Comparison of ENCODE assay signal across 7 mouse cellular contexts in the genomic region with DNA sequence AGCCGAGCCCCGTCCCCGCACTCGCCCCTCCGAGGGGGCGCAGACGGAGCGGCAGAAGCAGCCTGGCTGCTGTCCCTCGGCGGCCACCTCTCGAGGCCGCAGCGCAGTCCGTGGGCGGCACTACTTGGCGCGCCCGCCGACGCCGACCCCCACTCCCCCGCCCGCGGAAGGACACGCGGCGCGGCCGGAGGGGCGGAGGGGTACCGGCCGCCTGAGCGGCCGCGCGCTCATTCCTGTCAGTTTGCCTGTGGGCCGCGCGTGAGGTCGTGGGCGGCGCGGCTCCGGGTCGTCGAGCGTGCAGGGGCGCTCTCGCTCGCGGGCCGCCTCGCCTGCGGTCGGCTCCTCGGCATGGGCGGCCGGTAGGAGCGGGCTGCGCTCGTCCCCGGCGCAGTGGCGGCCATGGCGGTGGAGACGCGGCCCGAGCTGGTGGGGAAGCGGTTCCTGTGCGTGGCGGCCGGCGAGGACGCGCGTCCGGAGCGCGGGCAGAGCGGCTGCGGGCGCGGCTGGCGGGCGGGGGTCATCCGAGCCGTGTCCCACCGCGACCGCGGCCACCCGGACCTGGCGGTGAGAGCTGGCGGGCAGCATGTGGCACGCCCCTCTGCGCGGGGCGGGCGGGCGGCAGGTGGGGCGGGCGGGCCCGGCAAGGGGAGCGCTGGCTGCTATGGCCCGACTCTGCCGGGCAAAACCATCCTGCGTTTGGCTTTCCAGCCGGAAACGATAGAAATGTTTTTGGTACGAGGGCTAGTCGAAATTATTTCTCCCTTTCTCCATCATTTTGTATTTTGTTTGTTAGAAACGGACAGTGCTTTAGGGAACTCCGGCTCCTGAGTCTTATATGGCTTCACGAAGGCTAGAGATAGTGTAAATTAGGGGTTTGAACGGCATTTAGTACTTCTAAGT. TPM values are rescaled to one million over a fixed set of nuclear protein-coding genes. Genes with fewer than 3 reads are reported as not detected.
DNase-seq lines count a peak whose midpoint lies in the region; ATAC-seq and TF ChIP-seq lines count a peak whose summit lies in the region.

No protein-coding gene starts in this region.

- DNase-seq in 3T3-L1 (ENCODE audit: low read depth, low spot score), result peak; percentile 17
- peak; percentile 63 to 64 for DNase-seq in cerebellum, postnatal 14 days

- H3K79me3 ChIP-seq in C2C12 (ENCODE audit: low read depth), result peaks cover 52% of the 10 kb centered on the region

- peak overlapping the region; percentile 76 for H3K27ac ChIP-seq in kidney, embryonic 16.5 days (ENCODE audit: low read length)
- no peak overlapping the region for H3K27ac ChIP-seq in small intestine, adult 2 months (ENCODE audit: insufficient read depth, low read depth, low read length)

- H3K9me3 ChIP-seq in kidney, embryonic 16.5 days (ENCODE audit: low read length), result no peaks in the 10 kb centered on the region

- peak overlapping the region; percentile 84 for H3K9ac ChIP-seq in kidney, embryonic 16.5 days (replicated peaks; ENCODE audit: low read length)

- H3ac ChIP-seq in C2C12 (ENCODE audit: control insufficient read depth, insufficient read length, low read depth), result peak overlapping the region; percentile 67

- H3K4me1 ChIP-seq in kidney, embryonic 16.5 days (ENCODE audit: insufficient read depth, low read length), result peaks cover 25% of the 10 kb centered on the region
- H3K4me1 ChIP-seq in small intestine, adult 2 months (ENCODE audit: control insufficient read depth, insufficient read depth, insufficient read length, low read length), result no peaks in the 10 kb centered on the region

- no peak for TF ChIP-seq POLR2A in small intestine, adult 2 months (IDR thresholded peaks at IDR 0.05; ENCODE audit: low read depth, low read length)

- no peak for TF ChIP-seq CTCF in C2C12 (IDR thresholded peaks at IDR 0.05; ENCODE audit: control insufficient read depth, insufficient read depth, insufficient read length)
- TF ChIP-seq CTCF in small intestine, adult 2 months (IDR thresholded peaks at IDR 0.05; ENCODE audit: extremely low read depth, insufficient read length, insufficient replicate concordance, low read depth, low read length), result no peak

- H3K4me2 ChIP-seq in kidney, embryonic 16.5 days (replicated peaks; ENCODE audit: low read depth, low read length), result peak overlapping the region; percentile 68

- WGBS in kidney, embryonic 16.5 days, result 1% methylated on average over 90 of the region's 115 CpGs
- WGBS in small intestine, adult 2 months, result under 1% methylated on average over 113 of the region's 115 CpGs

- no peaks in the 10 kb centered on the region for H3K27me3 ChIP-seq in C2C12 (ENCODE audit: control insufficient read depth, insufficient read depth, insufficient read length)
- no peaks in the 10 kb centered on the region for H3K27me3 ChIP-seq in kidney, embryonic 16.5 days (ENCODE audit: insufficient read depth, low read length)
- H3K27me3 ChIP-seq in small intestine, adult 2 months (ENCODE audit: control insufficient read depth, insufficient read depth, low read length), result no peaks in the 10 kb centered on the region

- peak; percentile 52 for ATAC-seq in granulocyte monocyte progenitor cell, adult 5-6 weeks (replicated peaks; ENCODE audit: poor library complexity, severe bottlenecking)
- ATAC-seq in kidney, embryonic 16.5 days (ENCODE audit: low FRiP score, low TSS enrichment), result peak; percentile 77
- ATAC-seq in megakaryocyte, adult 5-6 weeks (ENCODE audit: poor library complexity, severe bottlenecking), result peak; percentile 77

- no peaks in the 10 kb centered on the region for H3K36me3 ChIP-seq in C2C12 (ENCODE audit: control insufficient read depth, insufficient read depth)
- H3K36me3 ChIP-seq in kidney, embryonic 16.5 days (ENCODE audit: insufficient read depth, low read length), result no peaks in the 10 kb centered on the region
- H3K36me3 ChIP-seq in small intestine, adult 2 months (ENCODE audit: control insufficient read depth, insufficient read depth, low read length), result no peaks in the 10 kb centered on the region

- H3K4me3 ChIP-seq in C2C12 (ENCODE audit: insufficient read depth, poor library complexity, severe bottlenecking), result peak overlapping the region; percentile 31
- peak overlapping the region; percentile 83 for H3K4me3 ChIP-seq in kidney, embryonic 16.5 days (ENCODE audit: low read length)
- H3K4me3 ChIP-seq in small intestine, adult 2 months (ENCODE audit: low read depth, low read length), result peak overlapping the region; percentile 98

- H3K79me2 ChIP-seq in C2C12 (ENCODE audit: control insufficient read depth, insufficient read depth), result peaks cover 99% of the 10 kb centered on the region

TF ChIP-seq in C2C12, 6 proteins besides CTCF, POLR2A, EP300 and RAD21:
- no peak for TF ChIP-seq FOSL1 (IDR thresholded peaks at IDR 0.05; ENCODE audit: insufficient read depth, low read length, poor library complexity, severe bottlenecking)

RNA-seq across cellular contexts. Expression of a gene that starts 30.4 kb away (rescaled TPM):
- polyA plus RNA-seq in C2C12 (2012; fragmentation: generic; extraction: Trizol), result 14.7 TPM
- 21.6 and 22.3 TPM in 2 replicates for total RNA-seq in granulocyte monocyte progenitor cell, adult 5-6 weeks (2014; fragmentation: Nextera tagmentation)
- total RNA-seq in granulocyte monocyte progenitor cell, adult 5-6 weeks (2017), result 11.8 and 13.4 TPM in 2 replicates
- 41.6 and 51.0 TPM in 2 replicates for polyA plus RNA-seq in kidney, embryonic 16.5 days (2015; fragmentation: Nextera tagmentation; extraction: Ambion mirVana)
- 84.2 and 101 TPM in 2 replicates for total RNA-seq in megakaryocyte, adult 5-6 weeks (2015)
- 46.7 and 59.2 TPM in 2 replicates for total RNA-seq in megakaryocyte, adult 5-6 weeks (2017)
- polyA plus RNA-seq in small intestine, adult 2 months (2012; rRNA removed), result 7.8 and 16.4 TPM in 2 replicates

RNA-seq across cellular contexts. Expression of a gene that starts 31.2 kb away (rescaled TPM):
- polyA plus RNA-seq in C2C12 (2012; fragmentation: generic; extraction: Trizol), result 6.2 TPM
- total RNA-seq in granulocyte monocyte progenitor cell, adult 5-6 weeks (2014; fragmentation: Nextera tagmentation), result 82.9 and 89.7 TPM in 2 replicates
- 57.8 and 69.4 TPM in 2 replicates for total RNA-seq in granulocyte monocyte progenitor cell, adult 5-6 weeks (2017)
- 30.5 and 33.7 TPM in 2 replicates for polyA plus RNA-seq in kidney, embryonic 16.5 days (2015; fragmentation: Nextera tagmentation; extraction: Ambion mirVana)
- total RNA-seq in megakaryocyte, adult 5-6 weeks (2015), result 96.1 and 96.7 TPM in 2 replicates
- 69.0 and 91.8 TPM in 2 replicates for total RNA-seq in megakaryocyte, adult 5-6 weeks (2017)
- 8.6 and 22.7 TPM in 2 replicates for polyA plus RNA-seq in small intestine, adult 2 months (2012; rRNA removed)

Comparison
In these comparisons a context has a peak if more than half of its experiments do, and no peak if none do; other contexts are left out.
1. H3K4me3 ChIP-seq: peak in every context shown above with its lines; median percentile 98 in small intestine, adult 2 months; 83 in kidney, embryonic 16.5 days; 31 in C2C12.